Mouse (Mus musculus) hindbrain, postnatal 0 days (tissue): ENCODE measurements around the gene Tmem91. TPM values are rescaled to one million over a fixed set of nuclear protein-coding genes. Genes with fewer than 3 reads are reported as not detected.
A peak's percentile ranks its signal among the peaks of the same experiment; 100 is the strongest.

Experiments used
- ATAC-seq: fragments of 200-750 bp; cut with Nextera tagmentation; 2 replicates; pipeline ENCODE4 v1.8.0; 2017; ENCODE audit warnings: mild to moderate bottlenecking, moderate TSS enrichment, moderate library complexity
- DNase-seq: peaks from one replicate; pipeline ENCODE4 v3.0.0-alpha.2; 2015; ENCODE audit warnings: low spot score
- H3K27ac ChIP-seq: fragments of 300-500 bp; sonication (generic); 2 replicates; pipeline ENCODE4 v1.5.1; 2014; ENCODE audit warnings: mild to moderate bottlenecking
- H3K27me3 ChIP-seq: fragments of 300-500 bp; sonication (generic); 2 replicates; pipeline ENCODE4 v1.6.1; 2014; ENCODE audit warnings: low read length, mixed read lengths; ENCODE audit not compliant: insufficient read depth
- H3K36me3 ChIP-seq: fragments of 300-500 bp; sonication (generic); 2 replicates; pipeline ENCODE4 v1.6.1; 2014; ENCODE audit warnings: low read length, mixed read lengths; ENCODE audit not compliant: insufficient read depth
- H3K4me1 ChIP-seq: fragments of 300-500 bp; sonication (generic); 2 replicates; pipeline ENCODE4 v1.6.1; 2014; ENCODE audit warnings: antibody characterized with exemption, low read length, mixed read lengths; ENCODE audit not compliant: insufficient read depth
- H3K4me2 ChIP-seq: fragments of 300-500 bp; sonication (generic); 2 replicates; pipeline ENCODE4 v1.6.1; 2014; ENCODE audit warnings: low read depth, mild to moderate bottlenecking, low read length, moderate library complexity, mixed read lengths
- H3K4me3 ChIP-seq: fragments of 300-500 bp; sonication (generic); 2 replicates; pipeline ENCODE4 v1.5.1; 2014; ENCODE audit warnings: low read length
- H3K9ac ChIP-seq: fragments of 300-500 bp; sonication (generic); replicated peaks from 2 replicates; pipeline ENCODE4 v1.6.1; 2014; ENCODE audit warnings: mild to moderate bottlenecking, low read length, moderate library complexity, mixed read lengths
- H3K9me3 ChIP-seq: fragments of 300-500 bp; sonication (generic); 2 replicates; pipeline ENCODE4 v1.6.1; 2016; ENCODE audit warnings: low read length, mixed read lengths
- CTCF ChIP-seq: IDR thresholded peaks from 2 replicates; pipeline ENCODE4 v1.5.1; 2016; ENCODE audit warnings: antibody characterized with exemption, control low read depth, low read depth
- WGBS: fragments of 180-500 bp; shearing (Covaris S2); extraction: QIAGEN DNeasy Blood & Tissue Kit; methylation state at CpG from one replicate; pipeline ENCODE4 v1.1.7; 2014; 5-methylcytosine and 5-hydroxymethylcytosine counted together
- polyA plus RNA-seq: library from polyadenylated mRNA; unstranded; fragments of >200 nt; fragmentation: Nextera tagmentation; extraction: Ambion mirVana; gene quantifications from 2 replicates; pipeline ENCODE4 v1.2.1, GENCODE M21; 2015
- total RNA-seq: library from RNA; depleted of rRNA; stranded (reverse); fragments of >200 nt; gene quantifications from 2 replicates; pipeline ENCODE4 v1.2.3, GENCODE M21; 2014

The Tmem91 gene
- total and polyA plus RNA-seq, 2 experiments from 2014 or later = 62.1 to 185 TPM

DNA sequence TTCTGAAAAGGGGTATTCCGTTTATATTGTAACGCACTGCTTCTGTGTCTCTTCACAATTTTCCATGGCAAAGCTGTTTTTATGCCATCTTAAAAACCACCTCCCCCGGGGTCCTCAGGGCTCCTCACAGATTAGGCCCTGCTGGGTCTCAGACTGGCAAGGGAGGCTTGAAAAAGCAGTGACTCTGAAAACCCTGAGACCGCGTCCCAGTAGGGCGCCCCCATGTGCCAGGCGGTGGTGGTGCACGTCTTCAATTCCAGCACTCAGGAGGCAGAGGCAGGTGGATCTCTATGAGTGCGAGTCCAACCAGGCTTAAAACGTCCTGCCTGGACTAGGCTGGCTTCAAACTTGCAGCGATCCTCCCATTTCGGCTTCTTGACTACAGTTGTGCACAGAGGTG lies 25.8 kb upstream of the Tmem91 start:
- Histone ChIP-seq H3K4me1 (0 out of 2 replicates have a peak, but pooled peaks cover 3% of the 10 kb centered on the region), H3K4me3 (no peak overlapping the region), H3K27me3 (no peaks in the 10 kb centered on the region), H3K9ac (no peak overlapping the region), H3K4me2 (no peak overlapping the region), H3K36me3 (no peaks in the 10 kb centered on the region), H3K9me3 (no peaks in the 10 kb centered on the region), H3K27ac (no peak overlapping the region)
- TF ChIP-seq CTCF = 0 out of 2 replicates have a peak, but pooled peaks have one; percentile 14
- DNase-seq = no peak
- ATAC-seq = no peak
- 75% methylated on average over 12 of the region's 12 CpGs for whole genome bisulfite sequencing

DNA sequence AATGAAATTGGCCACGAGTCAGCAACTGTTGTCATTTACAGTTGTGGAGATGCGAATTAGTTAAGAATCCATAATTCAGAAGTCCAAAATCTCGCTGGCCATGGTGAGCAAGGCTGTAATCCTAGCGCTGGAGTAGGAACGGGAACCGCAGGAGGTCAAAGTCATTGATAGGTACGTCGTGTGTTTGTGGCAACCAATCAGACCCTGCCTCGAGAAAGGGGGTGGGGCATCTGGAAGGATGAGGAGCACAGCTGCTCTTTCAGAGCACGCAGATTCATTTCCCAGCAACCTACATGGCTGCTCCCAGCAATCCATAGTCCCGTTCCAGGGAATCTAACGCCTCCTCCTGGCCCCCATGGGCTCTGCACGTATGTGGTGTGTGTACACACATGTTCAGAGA lies 24.9 kb upstream of the Tmem91 start:
- DNase-seq = no peak
- no peak overlapping the region for H3K4me3 ChIP-seq
- H3K9ac ChIP-seq = no peak overlapping the region
- H3K4me2 ChIP-seq = no peak overlapping the region
- no peaks in the 10 kb centered on the region for H3K9me3 ChIP-seq
- no peaks in the 10 kb centered on the region for H3K36me3 ChIP-seq
- H3K4me1 ChIP-seq = 0 out of 2 replicates have a peak, but pooled peaks cover 3% of the 10 kb centered on the region
- no peak overlapping the region for H3K27ac ChIP-seq
- no peak for TF ChIP-seq CTCF
- ATAC-seq = no peak
- no peaks in the 10 kb centered on the region for H3K27me3 ChIP-seq
- WGBS = 53% methylated on average over 13 of the region's 13 CpGs

DNA sequence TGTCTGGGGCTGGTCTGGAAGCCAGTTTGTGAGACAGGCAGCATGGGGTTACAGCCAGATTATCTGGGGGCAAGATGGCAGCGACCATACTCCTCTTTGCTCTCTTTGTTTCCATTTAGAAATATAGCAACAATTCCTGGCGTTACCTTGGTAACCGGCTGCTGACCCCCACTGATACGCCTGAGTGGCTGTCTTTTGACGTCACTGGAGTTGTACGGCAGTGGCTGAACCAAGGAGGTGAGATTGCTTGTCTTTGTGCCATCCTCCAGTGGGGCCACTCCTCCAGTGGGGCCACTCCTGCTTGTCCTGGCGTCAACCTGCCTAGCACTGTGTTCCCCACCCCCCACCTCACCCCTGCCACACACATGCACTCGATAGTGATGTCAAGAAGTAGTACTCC lies 19.1 kb upstream of the Tmem91 start:
- ATAC-seq (peak; percentile 74), DNase-seq (peak; percentile 43)
- H3K4me1 ChIP-seq = no peaks in the 10 kb centered on the region
- no peaks in the 10 kb centered on the region for H3K9me3 ChIP-seq
- H3K4me2 ChIP-seq = no peak overlapping the region
- no peak overlapping the region for H3K4me3 ChIP-seq
- 0 out of 2 replicates have a peak overlapping the region, but pooled peaks have one; percentile 32 for H3K27ac ChIP-seq
- no peak overlapping the region for H3K9ac ChIP-seq
- H3K27me3 ChIP-seq = peaks cover 12% of the 10 kb centered on the region
- 38% methylated on average over 8 of the region's 8 CpGs for WGBS
- no peaks in the 10 kb centered on the region for H3K36me3 ChIP-seq
- no peak for TF ChIP-seq CTCF

DNA sequence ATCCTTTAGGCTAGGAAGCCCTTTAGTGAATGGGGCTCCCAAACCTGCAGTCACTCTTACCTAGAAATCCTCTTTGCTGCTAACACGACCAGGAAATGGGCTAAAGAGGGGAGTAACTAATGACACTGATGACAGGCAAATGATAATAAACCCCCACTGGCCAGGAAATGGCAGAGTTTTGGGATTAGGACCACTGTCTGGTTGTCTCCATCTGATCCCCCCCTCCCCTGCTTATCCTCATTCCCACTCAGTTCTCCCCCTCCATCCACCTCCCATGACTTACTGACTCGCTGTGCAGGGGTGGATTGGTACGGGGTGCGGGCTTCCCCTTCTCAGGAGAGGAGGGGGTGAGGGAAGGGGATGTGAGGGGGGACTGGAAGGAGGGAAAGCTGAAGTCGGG lies 15.1 kb upstream of the Tmem91 start:
- ATAC-seq (no peak), DNase-seq (no peak)
- TF ChIP-seq CTCF = no peak
- H3K4me1 ChIP-seq = peaks cover 11% of the 10 kb centered on the region; the same call in 1 of the 2 replicates
- H3K4me3 ChIP-seq = no peak overlapping the region
- WGBS = 39% methylated on average over 5 of the region's 5 CpGs
- no peak overlapping the region; the same call in 1 of the 2 replicates for H3K4me2 ChIP-seq
- no peak overlapping the region for H3K9ac ChIP-seq
- H3K36me3 ChIP-seq = no peaks in the 10 kb centered on the region
- peaks cover 38% of the 10 kb centered on the region for H3K27me3 ChIP-seq
- H3K27ac ChIP-seq = no peak overlapping the region
- no peaks in the 10 kb centered on the region for H3K9me3 ChIP-seq

- Histone ChIP-seq H3K36me3 (no peaks in the 10 kb centered on the region), H3K4me3 (peak overlapping the region; percentile 45), H3K9me3 (no peaks in the 10 kb centered on the region), H3K4me1 (peaks cover 11% of the 10 kb centered on the region; the same call in 1 of the 2 replicates), H3K27ac (no peak overlapping the region), H3K27me3 (peaks cover 38% of the 10 kb centered on the region), H3K9ac (peak overlapping the region; percentile 44; the same call in 1 of the 2 replicates), H3K4me2 (peak overlapping the region; percentile 86)
- DNase-seq = no peak
- whole genome bisulfite sequencing = 11% methylated on average over 12 of the region's 12 CpGs
- ATAC-seq = no peak
- no peak for TF ChIP-seq CTCF
These were observed 14.6 kb upstream of the Tmem91 start for GRCm38 (mm10) chr7:25689603-25690021.

- TF ChIP-seq CTCF = peak; percentile 2; the same call in 1 of the 2 replicates
- WGBS = 1% methylated on average over 47 of the region's 52 CpGs
- Histone ChIP-seq H3K4me2 (peak overlapping the region; percentile 86), H3K36me3 (no peaks in the 10 kb centered on the region), H3K27ac (peak overlapping the region; percentile 26; the same call in 1 of the 2 replicates), H3K4me3 (peak overlapping the region; percentile 45), H3K4me1 (peaks cover 11% of the 10 kb centered on the region; the same call in 1 of the 2 replicates), H3K9ac (peak overlapping the region; percentile 44), H3K9me3 (no peaks in the 10 kb centered on the region), H3K27me3 (peaks cover 38% of the 10 kb centered on the region)
- DNase-seq (peak; percentile 25), ATAC-seq (peak; percentile 44; the same call in 1 of the 2 replicates)
These were observed 14.0 kb upstream of the Tmem91 start for GRCm38 (mm10) chr7:25688810-25689586.
